Mouse (Mus musculus) heart, embryonic 11.5 days (tissue): Measurements from ENCODE around the gene Rfx5. TPM values are rescaled to one million over a fixed set of nuclear protein-coding genes. Genes with fewer than 3 reads are reported as not detected.

Source experiments
- ATAC-seq: fragments of 200-750 bp; cut with Nextera tagmentation; replicated peaks from 2 replicates; pipeline ENCODE4 v1.8.0; 2017; ENCODE audit warnings: moderate library complexity; ENCODE audit not compliant: insufficient number of reproducible peaks, low FRiP score, low TSS enrichment
- H3K27ac ChIP-seq: fragments of 300-500 bp; sonication (generic); 2 replicates; pipeline ENCODE4 v1.5.1; 2014; ENCODE audit warnings: mild to moderate bottlenecking, low read depth, low read length
- H3K27me3 ChIP-seq: fragments of 300-500 bp; sonication (generic); 2 replicates; pipeline ENCODE4 v1.6.1; 2014; ENCODE audit warnings: mild to moderate bottlenecking, low read length, mixed read lengths; ENCODE audit not compliant: control insufficient read depth, insufficient read depth
- H3K36me3 ChIP-seq: fragments of 300-500 bp; sonication (generic); 2 replicates; pipeline ENCODE4 v1.6.1; 2014; ENCODE audit warnings: mild to moderate bottlenecking, low read length, moderate library complexity, mixed read lengths; ENCODE audit not compliant: control insufficient read depth, insufficient read depth
- H3K4me1 ChIP-seq: fragments of 300-500 bp; sonication (generic); 2 replicates; pipeline ENCODE4 v1.6.1; 2014; ENCODE audit warnings: low read length; ENCODE audit not compliant: control insufficient read depth, insufficient read depth
- H3K4me2 ChIP-seq: fragments of 300-500 bp; sonication (generic); 2 replicates; pipeline ENCODE4 v1.6.1; 2014; ENCODE audit warnings: mild to moderate bottlenecking, moderate library complexity
- H3K4me3 ChIP-seq: fragments of 300-500 bp; sonication (generic); 2 replicates; pipeline ENCODE4 v1.5.1; 2014; ENCODE audit warnings: low read depth, low read length
- H3K9ac ChIP-seq: fragments of 300-500 bp; sonication (generic); 2 replicates; pipeline ENCODE4 v1.6.1; 2014; ENCODE audit warnings: mild to moderate bottlenecking, low read depth, low read length, moderate library complexity
- H3K9me3 ChIP-seq: fragments of 300-500 bp; sonication (generic); replicated peaks from 2 replicates; pipeline ENCODE4 v1.6.1; 2016; ENCODE audit warnings: low read length; ENCODE audit not compliant: control insufficient read depth
- WGBS: fragments of 180-500 bp; shearing (Covaris S2); extraction: QIAGEN DNeasy Blood & Tissue Kit; methylation state at CpG from one replicate; pipeline ENCODE4 v1.1.7; 2014; ENCODE audit not compliant: insufficient replicate concordance; 5-methylcytosine and 5-hydroxymethylcytosine counted together
- polyA plus RNA-seq: library from polyadenylated mRNA; unstranded; fragments of >200 nt; fragmentation: Nextera tagmentation; extraction: Ambion mirVana; gene quantifications from 2 replicates; pipeline ENCODE4 v1.2.1, GENCODE M21; 2014

Gene Rfx5
- polyA plus RNA-seq, 1 experiment from 2014 or later: 6.7 TPM

DNA sequence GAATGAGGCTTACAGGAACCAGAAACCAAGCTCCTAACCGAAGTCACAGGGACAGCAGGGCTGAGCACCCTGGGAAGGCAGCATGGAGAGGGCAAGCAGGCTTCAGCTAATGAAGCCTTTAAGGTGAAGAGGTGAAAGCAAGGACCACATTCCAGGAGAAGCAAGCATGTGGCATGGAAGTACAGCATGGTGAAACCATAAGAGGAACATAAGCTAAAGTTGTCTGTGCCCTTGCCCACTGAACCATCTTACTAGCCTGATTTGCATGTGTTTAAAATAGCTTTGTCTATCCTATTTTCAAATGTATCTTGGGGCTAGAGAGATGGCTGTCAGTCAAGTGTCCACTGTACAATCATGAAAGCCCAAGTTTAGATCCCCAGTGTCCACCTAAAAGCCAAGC is 12.0 kb downstream of the Rfx5 start:
- no peaks in the 10 kb centered on the region for H3K36me3 ChIP-seq
- H3K27ac ChIP-seq: no peak overlapping the region
- no peak overlapping the region for H3K9ac ChIP-seq
- no peak overlapping the region for H3K4me3 ChIP-seq
- no peaks in the 10 kb centered on the region for H3K9me3 ChIP-seq
- ATAC-seq: no peak
- 57% methylated on average over 1 of the region's 1 CpGs for WGBS
- no peak overlapping the region for H3K4me2 ChIP-seq
- no peaks in the 10 kb centered on the region for H3K27me3 ChIP-seq
- no peaks in the 10 kb centered on the region for H3K4me1 ChIP-seq

GRCm38 (mm10) chr3:94972552-94972951 is 18.7 kb downstream of the Rfx5 start:
- ATAC-seq: no peak
- no peaks in the 10 kb centered on the region for H3K9me3 ChIP-seq
- no peaks in the 10 kb centered on the region for H3K36me3 ChIP-seq
- H3K4me3 ChIP-seq: no peak overlapping the region
- H3K27ac ChIP-seq: no peak overlapping the region
- H3K27me3 ChIP-seq: no peaks in the 10 kb centered on the region
- WGBS: 66% methylated on average over 3 of the region's 3 CpGs
- H3K4me2 ChIP-seq: no peak overlapping the region
- H3K4me1 ChIP-seq: peaks cover 7% of the 10 kb centered on the region
- H3K9ac ChIP-seq: no peak overlapping the region

GRCm38 (mm10) chr3:94973620-94974019 is 19.7 kb downstream of the Rfx5 start:
- Histone ChIP-seq H3K36me3 (no peaks in the 10 kb centered on the region), H3K4me3 (no peak overlapping the region), H3K9me3 (no peaks in the 10 kb centered on the region), H3K27ac (no peak overlapping the region), H3K9ac (no peak overlapping the region; the same call in 1 of the 2 replicates), H3K27me3 (no peaks in the 10 kb centered on the region), H3K4me2 (no peak overlapping the region), H3K4me1 (peaks cover 7% of the 10 kb centered on the region)
- ATAC-seq: no peak
- 84% methylated on average over 5 of the region's 5 CpGs for WGBS

DNA sequence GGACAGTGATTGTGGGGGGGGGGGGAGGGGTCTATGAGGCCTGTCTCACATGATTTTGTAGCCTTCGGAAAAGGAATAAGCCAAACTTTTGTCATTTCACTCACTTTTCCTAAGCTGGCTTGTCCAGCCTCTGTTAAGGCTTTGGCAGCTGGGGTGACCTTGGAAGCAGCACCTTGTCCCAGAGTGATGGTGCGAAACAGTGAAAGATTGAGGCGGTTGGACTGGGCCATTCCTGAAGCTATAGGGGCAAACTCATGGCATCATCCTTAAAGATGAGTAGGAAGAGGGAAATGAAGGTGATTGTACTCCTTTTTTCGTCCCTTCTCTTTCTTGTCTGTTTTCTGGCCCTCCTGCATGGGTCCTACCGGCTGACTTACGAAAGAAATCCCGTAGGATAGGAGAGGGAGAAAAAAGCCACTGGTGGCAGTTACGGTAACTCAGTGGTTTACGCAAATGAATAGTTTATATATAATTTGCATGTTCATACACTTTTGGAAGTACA is 20.2 kb downstream of the Rfx5 start:
- peak overlapping the region; percentile 94 for H3K9ac ChIP-seq
- H3K27ac ChIP-seq: no peak overlapping the region
- H3K4me3 ChIP-seq: peak overlapping the region; percentile 92
- H3K9me3 ChIP-seq: no peaks in the 10 kb centered on the region
- peak overlapping the region; percentile 68 for H3K4me2 ChIP-seq
- H3K36me3 ChIP-seq: no peaks in the 10 kb centered on the region
- peaks cover 7% of the 10 kb centered on the region for H3K4me1 ChIP-seq
- H3K27me3 ChIP-seq: no peaks in the 10 kb centered on the region
- WGBS: 27% methylated on average over 9 of the region's 9 CpGs
- ATAC-seq: no peak

DNA sequence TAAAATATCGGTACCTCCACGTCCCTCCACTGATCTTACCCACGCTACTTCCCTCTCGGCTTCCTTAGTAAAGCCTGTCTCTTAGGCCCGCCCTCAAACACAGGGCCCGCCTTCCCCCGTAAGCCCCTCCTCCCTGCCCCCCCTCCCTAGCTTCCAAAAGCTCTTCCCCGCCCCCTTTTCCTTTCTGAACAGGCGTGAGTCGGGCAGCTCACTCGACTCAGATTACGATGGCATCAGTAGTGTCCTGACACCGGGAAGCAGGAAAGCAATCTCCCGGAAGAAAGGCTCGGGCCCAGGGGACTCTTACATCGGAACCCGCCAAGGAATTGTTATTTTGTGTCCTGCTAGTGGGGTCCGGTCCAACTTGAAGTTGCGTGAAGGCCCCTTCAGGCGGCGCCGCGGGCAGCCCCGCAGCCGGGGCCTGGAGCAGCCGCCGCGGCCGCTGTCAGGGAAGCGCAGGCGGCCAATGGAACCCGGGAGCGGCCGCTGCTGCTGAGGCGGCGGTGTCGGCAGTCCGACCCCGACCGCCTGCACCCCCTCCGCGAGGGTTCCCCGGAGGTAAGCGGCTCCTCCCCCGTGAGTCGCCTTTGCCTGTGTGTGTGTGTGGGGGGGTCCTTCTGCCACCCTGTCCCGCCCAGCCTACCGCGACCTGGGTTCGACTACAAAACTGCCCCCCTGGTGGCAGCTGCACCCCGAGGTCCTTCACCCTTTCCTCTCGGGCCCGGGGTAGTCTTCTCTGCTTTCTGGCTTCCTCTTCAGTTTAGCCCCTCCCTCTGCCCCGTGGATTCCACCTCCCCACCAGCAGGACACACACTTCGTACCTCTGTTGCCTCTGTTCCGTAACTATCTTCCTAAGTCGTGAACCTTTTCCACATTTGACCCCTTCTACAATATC is 20.9 kb downstream of the Rfx5 start, which contains the start of gene Pi4kb:
Pi4kb (plus strand) TSS at position 204 of the 895 bp plus-strand sequence.
- no peaks in the 10 kb centered on the region for H3K9me3 ChIP-seq
- peaks cover 7% of the 10 kb centered on the region for H3K4me1 ChIP-seq
- under 1% methylated on average over 55 of the region's 57 CpGs for WGBS
- peak; percentile 91 for ATAC-seq
- H3K9ac ChIP-seq: peak within 1 kb of the TSS; percentile 94
- peak within 1 kb of the TSS; percentile 81 for H3K27ac ChIP-seq
- H3K4me2 ChIP-seq: peak within 1 kb of the TSS; percentile 68
- peak within 1 kb of the TSS; percentile 92 for H3K4me3 ChIP-seq
- no peaks in the 10 kb centered on the region for H3K36me3 ChIP-seq
- no peaks in the 10 kb centered on the region for H3K27me3 ChIP-seq

- H3K4me1 ChIP-seq: peaks cover 35% of the 10 kb centered on the region
- H3K27ac ChIP-seq: no peak overlapping the region
- 93% methylated on average over 11 of the region's 11 CpGs for WGBS
- H3K9ac ChIP-seq: no peak overlapping the region
- ATAC-seq: no peak
- H3K4me2 ChIP-seq: no peak overlapping the region
- H3K27me3 ChIP-seq: no peaks in the 10 kb centered on the region
- H3K36me3 ChIP-seq: peaks cover 17% of the 10 kb centered on the region
- H3K9me3 ChIP-seq: no peaks in the 10 kb centered on the region
- no peak overlapping the region for H3K4me3 ChIP-seq
Observed at GRCm38 (mm10) chr3:94984312-94984711, 30.4 kb downstream of the Rfx5 start.

DNA sequence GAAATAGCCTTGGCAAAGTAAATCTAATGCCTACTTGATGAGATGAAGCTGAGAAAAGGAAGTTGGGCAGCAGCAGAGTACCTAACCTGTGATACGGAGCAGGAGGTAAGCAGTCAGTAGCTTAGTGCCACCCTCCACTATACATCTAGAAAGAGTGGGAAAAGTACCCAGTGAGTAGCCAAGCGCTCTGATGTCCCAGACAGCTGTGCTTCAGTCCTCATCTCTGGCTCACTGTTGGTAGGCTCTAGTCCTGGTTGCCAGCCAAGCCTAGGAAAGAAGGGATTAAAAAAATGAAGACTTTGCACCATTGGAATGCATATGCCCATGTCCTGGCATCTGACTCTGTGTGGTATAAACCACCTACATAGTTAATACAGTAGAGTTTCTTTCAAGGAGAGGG is 31.6 kb downstream of the Rfx5 start:
- WGBS: 94% methylated on average over 2 of the region's 2 CpGs
- Histone ChIP-seq H3K9ac (no peak overlapping the region), H3K4me2 (no peak overlapping the region), H3K4me3 (no peak overlapping the region), H3K4me1 (peaks cover 40% of the 10 kb centered on the region), H3K27ac (no peak overlapping the region), H3K36me3 (peaks cover 17% of the 10 kb centered on the region), H3K9me3 (no peaks in the 10 kb centered on the region), H3K27me3 (no peaks in the 10 kb centered on the region)
- no peak for ATAC-seq

GRCm38 (mm10) chr3:94987578-94987977 is 33.7 kb downstream of the Rfx5 start:
- no peaks in the 10 kb centered on the region for H3K9me3 ChIP-seq
- no peaks in the 10 kb centered on the region for H3K27me3 ChIP-seq
- peak; percentile 74 for ATAC-seq
- peak overlapping the region; percentile 8; the same call in 1 of the 2 replicates for H3K4me2 ChIP-seq
- H3K4me3 ChIP-seq: no peak overlapping the region
- no peak overlapping the region for H3K9ac ChIP-seq
- peak overlapping the region; percentile 22; the same call in 1 of the 2 replicates for H3K27ac ChIP-seq
- peaks cover 15% of the 10 kb centered on the region for H3K36me3 ChIP-seq
- H3K4me1 ChIP-seq: peaks cover 40% of the 10 kb centered on the region
